Mouse (Mus musculus): ENCODE measurements around the gene Zmynd10.
"Not testable (repeated sequence)": the region's sequence is repeated elsewhere in the genome, so short reads cannot be mapped to it uniquely, and the experiment has no call there.

The Zmynd10 gene

DNA sequence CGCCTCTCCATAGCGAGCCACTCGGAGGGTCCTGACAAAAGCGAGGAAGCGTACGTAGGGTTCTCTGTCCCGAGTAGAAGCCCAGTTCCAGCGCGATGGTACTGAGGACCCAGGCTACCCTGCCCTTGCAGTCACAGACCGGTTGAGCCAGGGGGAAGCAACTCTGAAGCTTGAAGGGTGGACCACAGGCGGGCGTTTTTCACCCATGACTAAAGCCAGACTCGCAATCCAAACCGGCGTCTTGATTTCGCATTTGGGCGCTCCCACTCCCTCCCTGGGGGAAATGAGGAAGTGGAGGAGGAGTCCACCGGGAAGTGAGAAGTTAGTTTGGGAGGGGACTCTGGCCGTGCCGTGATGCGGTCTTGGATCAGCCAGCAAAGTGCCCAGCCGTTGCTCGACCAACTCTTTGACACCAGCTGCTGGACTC lies 7.9 kb downstream of the Zmynd10 start:
- no peak for DNase-seq (ENCODE audit: low spot score in 2 of 2)

DNA sequence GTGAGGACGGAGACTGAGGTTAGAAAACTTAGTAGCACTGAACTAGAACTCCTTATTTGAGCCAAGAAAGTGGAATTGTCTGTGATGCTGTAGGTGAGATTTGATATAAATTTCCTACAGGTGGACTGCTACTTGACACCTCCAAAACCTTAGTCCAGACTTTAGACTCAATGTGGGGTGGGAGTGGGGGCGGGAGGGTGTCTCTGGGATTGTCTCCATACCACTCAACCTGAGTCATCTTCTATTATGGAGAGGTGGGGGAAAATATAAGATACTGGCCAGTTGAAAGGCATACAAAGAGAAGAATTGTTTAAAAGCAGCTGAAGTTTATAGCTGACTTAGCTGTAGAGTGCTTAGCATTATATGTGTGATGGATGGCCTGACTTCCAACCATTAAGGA lies 8.6 kb downstream of the Zmynd10 start:
- DNase-seq (ENCODE audit: low spot score in 2 of 2) = no peak

DNA sequence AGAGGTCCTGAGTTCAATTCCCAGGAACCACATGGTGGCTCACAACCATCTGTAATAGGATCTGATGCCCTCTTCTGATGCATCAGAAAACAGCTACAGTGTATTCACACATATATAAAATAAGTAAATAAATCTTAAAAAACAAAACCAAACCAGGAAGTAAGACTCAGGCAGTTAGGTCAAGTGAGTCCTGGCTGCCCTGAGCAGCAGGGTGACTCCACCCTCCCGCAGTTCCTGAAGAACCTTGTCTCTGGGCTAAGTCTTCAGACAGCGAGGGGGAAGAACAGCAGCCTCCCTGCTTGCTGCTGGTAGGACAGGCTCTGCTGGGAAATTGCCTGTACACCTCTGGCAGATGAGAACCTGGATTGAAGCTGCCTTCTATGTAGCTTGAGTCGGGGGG lies 9.2 kb downstream of the Zmynd10 start:
- DNase-seq (ENCODE audit: low spot score in 2 of 2) = no peak

DNA sequence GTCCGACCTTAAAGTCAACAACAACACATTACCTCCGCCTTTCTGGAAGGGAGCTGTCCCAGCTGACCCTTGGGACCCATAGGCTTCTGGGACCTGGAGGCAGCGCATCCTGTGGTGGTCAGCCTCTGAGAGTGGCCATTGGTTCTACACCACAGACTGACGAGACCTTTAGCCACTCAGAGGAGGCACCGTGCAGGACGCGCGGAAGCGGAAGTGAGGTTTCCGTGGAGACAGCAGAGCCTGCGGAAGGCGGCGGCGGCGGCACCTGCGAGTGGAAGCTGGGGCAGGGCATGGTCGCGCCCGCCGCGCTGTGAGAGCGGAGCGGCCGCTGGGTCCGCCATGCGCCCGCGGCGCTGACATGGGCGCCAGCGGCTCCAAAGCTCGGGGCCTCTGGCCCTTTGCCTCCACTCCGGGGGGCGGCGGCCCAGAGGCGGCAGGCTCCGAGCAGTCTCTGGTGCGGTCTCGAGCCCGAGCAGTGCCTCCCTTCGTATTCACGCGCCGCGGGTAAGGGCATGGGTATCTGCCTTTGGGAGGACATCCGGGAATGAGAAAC lies 16.0 kb downstream of the Zmynd10 start, which contains the start of gene Tusc2:
Gene Tusc2, plus strand, starts transcription at position 227 of the 553 bp plus-strand sequence.
- peak; percentile 97 to 99 for DNase-seq (ENCODE audit: low spot score in 2 of 2)

DNA sequence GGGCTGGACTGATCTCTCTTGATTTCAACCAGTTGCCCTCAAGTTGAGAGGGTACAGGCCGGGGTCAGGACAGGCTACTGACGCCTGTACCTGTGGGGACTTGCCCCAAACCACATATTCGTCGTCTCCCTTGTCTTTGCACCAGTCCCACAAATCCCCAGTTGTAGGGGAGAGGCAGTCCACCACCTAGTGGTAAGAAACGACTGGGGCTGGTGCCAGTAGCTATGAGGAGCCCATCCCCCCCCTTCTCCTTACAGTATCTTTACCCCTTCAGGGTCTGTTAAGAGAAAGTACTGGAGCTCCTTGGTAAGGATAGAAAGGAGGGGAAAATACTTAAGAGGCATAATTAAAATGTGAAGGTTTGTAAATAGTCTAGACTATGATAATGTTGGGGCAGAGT lies 18.5 kb downstream of the Zmynd10 start:
- DNase-seq (ENCODE audit: low spot score in 2 of 2) = not testable (repeated sequence)

DNA sequence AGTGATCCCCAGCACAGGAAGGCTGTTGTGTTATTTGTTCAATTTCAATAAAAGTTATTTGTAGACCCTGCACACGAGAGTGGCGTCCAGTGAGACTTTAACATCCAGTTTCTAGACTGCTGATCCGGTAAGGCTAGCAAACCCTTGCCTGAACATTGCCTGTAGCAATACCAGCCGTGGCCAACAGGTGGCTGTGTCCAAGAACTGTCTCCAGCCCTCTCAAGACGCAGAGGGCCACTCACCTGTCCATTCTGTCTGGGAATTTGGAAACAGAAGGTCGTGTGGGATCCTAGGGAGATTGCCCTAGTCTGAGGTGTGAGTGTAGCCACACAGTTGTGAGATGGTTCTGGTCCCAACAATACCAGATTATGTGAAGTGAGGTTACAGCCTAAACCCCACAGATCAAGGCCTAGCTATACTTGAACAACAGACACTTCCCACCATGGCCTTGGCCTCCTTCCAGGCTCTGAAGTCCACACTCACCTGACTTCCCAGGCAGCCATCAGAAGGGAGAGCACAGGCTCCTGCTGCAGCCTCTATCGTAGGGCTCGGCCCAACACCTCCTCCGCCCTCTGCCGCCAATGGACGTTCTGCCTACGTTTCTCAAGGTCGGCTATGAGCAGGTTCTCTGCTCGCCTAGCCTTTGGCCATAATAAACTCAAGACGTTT lies 19.1 kb downstream of the Zmynd10 start:
- peak; percentile 79 to 85 for DNase-seq (ENCODE audit: low spot score in 2 of 2)

DNA sequence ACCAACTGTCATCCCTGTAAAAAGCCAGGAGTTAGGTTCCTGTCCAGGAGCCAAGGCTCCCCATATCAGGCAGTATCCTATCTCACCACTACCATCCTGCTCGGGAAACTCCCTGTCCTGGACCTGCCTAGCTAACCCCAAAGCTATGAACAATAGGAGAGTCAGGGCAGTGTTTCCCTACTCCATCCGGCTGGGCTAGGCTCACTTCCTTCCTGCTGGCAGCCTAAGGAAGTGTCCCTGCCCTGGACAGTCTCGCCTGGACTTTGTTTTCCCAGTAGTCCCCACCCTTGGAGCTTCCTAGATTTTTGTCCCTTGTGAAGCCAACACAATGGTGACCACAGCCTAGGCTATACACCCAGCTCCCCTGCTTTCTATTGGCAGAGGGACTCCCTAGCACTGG lies 19.8 kb downstream of the Zmynd10 start:
- no peak for DNase-seq (ENCODE audit: low spot score in 2 of 2)

DNA sequence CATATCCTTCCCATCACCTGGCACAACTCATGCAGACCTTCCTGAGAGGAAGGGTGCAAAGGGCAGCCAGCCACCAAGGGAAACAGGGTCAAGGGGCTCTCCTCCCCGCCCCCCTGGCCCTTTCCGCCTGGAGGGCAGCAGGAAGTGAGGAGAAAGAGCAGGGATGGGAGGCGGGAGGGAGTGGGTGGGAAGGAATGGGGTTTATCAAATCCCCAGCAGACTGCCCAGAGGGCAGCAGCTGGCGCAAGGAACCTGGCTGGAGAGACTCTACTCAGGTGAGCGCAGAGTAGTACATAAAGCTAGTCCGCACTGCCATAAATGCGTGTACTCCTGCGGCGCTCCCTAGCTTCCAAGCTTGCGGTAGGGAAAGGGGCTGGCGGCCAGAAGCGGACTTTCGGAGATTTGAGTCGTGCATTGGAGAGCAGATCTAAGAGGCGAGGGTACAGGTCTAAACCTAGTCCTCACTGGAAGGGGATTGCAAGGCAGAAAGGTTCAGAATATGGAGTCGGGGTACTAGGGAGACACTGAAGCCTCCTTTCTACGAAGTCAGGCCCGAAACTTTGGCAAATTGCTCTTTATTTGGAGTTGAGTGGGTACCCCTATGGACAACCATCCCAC lies 20.7 kb downstream of the Zmynd10 start, which contains the start of gene Hyal2:
Gene Hyal2, plus strand, starts transcription at position 244 of the 618 bp plus-strand sequence.
- no peak for DNase-seq (ENCODE audit: low spot score in 2 of 2)

DNA sequence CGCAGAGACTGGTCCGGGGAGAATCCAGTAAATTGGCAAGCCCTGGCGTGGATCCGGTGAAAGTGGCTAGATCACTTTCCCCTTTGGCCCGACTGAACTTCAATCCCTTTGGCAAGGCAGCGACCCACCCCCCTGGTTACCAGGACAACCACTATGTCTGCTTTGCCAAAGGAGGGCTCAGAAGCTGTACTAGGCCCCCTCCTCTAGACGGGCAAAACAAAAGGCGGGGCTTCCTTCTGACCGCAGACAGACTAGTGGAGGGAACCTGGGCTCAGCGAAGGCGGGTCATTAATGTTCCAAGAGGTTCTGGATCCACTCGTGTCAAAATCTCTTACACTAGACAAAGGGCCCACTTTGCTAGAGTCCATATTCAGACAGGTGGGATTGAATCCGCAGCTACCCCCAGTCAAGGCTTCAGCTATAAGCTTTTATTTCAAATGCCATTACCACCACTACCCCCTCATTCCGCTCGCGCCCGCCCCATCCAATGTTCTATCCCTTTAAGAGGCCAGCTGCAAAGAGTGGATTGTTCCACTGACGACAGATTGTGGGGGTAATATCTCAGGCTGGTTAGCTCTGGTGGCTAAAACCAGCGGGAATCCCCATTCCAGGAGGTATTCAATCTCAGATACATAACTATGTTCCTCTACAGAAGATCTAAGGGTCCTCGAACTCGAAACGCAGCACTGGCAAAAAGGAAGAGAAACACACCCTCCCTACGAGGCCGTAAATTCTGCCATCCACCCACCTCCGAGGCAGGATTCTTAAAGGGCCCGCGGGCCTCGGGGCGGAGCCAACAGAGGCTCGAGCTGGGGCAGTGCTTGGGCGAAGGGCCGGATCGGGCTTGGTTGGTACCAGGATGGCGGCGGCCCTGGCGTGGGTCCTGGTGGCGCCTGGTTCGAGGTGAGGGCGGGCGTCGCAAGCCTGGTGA lies 21.5 kb downstream of the Zmynd10 start:
- peak; percentile 90 to 91 for DNase-seq (ENCODE audit: low spot score in 2 of 2)

DNA sequence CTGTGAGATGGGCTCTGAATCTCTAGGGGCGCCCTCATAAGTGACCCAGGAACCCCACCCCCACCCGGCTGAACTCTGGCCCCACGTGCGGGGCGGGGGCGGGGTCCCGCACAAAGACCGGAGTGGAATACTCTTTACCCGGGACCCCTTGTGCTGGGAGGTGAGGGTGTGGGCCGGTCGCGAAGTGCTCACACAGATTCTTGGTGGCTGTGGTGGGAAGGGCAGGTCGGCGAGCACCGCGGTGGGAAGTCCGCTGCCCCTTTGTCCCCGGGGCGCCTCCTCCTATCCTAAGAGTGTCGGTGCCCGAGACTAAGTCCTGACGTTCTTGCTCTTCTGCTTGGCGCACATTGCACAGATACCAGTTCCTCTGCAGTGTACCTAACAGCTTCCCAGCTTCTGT lies 22.2 kb downstream of the Zmynd10 start:
- no peak for DNase-seq (ENCODE audit: low spot score in 2 of 2)

DNA sequence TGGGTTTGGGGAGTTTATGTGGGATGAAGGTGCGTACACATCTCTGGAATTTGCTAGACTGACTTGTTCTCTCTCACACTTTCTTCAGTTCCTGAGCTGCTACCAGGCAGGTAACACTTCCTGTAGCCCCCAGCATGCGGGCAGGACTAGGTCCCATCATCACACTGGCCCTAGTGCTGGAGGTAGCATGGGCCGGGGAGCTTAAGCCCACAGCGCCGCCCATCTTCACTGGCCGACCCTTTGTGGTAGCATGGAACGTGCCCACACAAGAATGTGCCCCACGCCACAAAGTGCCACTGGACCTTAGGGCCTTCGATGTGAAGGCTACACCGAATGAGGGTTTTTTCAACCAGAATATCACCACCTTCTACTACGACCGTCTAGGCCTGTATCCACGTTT lies 22.9 kb downstream of the Zmynd10 start:
- DNase-seq (ENCODE audit: low spot score in 2 of 2) = no peak

DNA sequence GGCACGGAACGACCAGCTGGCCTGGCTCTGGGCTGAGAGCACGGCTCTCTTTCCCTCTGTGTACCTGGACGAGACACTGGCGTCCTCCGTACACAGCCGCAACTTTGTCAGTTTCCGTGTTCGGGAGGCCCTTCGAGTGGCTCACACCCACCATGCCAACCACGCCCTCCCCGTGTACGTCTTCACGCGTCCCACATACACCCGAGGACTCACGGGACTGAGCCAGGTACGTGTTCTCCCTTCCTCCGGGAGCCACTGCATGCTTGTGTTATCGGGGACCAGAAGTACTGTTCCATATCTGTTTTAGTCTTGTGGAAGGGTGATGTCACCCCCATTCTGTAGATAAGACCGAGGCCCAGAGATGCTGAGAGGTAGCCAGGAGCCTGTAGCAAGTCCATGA lies 23.7 kb downstream of the Zmynd10 start:
- no peak for DNase-seq (ENCODE audit: low spot score in 2 of 2)

DNA sequence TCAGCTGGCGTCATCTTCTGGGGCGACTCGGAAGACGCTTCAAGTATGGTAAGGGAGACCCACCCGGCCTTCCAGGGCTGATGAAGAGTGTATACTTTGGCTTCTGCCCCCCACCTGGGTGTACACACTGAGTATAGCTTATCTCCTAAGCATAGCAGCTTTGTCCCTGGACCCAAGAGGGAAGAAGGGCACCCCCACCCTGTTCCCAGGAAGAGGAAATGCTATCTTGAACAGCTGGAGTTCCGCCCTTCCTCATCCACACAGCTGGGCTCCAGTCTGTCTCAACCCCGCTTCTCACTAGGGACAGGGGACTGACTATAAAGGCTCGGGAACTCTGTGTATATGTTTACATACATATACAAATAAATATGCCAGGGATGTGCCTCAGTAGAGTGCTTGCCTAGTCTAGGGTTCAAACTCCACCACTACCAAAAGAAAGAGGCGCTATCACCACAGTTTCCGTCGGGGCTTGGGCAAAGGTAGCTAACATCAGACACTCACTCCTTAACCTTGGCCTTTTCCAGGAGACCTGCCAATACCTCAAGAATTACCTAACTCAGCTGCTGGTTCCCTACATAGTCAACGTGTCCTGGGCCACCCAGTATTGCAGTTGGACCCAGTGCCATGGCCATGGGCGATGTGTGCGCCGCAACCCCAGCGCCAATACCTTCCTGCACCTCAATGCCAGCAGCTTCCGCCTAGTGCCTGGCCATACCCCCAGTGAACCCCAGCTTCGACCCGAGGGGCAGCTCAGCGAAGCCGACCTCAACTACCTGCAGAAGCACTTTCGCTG lies 24.6 kb downstream of the Zmynd10 start:
- no peak for DNase-seq (ENCODE audit: low spot score in 2 of 2)

DNA sequence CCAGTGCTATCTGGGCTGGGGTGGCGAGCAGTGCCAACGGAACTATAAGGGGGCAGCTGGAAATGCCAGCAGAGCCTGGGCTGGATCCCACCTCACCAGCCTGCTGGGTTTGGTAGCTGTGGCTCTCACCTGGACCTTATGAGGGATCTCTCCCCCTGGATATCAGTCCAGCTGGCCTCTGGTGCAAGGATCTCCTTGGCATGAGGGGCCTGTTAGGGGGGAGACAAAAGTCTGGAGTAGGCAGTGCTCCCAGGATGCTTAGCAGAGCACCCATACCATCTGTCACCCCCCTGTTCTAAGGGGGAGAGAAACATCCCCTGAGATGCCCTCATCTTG lies 25.2 kb downstream of the Zmynd10 start:
- DNase-seq (ENCODE audit: low spot score in 2 of 2) = no peak

DNA sequence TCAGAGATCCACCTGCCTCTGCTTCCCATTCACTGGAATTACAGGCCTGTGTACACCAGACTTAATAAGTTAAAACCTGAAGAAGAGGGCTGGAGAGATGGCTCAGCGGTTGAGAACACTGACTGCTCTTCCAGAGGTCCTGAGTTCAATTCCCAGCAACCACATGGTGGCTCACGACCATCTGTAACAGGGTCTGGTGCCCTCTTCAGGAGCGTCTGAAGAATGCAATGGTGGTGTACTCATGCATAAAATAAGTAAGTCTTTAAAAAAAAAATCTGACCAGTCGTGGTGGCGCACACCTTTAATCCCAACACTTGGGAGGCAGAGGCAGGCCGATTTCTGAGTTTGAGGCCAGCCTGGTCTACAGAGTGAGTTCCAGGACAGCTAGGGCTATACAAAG lies 26.7 kb downstream of the Zmynd10 start:
- DNase-seq (ENCODE audit: low spot score in 2 of 2) = not testable (repeated sequence)

DNA sequence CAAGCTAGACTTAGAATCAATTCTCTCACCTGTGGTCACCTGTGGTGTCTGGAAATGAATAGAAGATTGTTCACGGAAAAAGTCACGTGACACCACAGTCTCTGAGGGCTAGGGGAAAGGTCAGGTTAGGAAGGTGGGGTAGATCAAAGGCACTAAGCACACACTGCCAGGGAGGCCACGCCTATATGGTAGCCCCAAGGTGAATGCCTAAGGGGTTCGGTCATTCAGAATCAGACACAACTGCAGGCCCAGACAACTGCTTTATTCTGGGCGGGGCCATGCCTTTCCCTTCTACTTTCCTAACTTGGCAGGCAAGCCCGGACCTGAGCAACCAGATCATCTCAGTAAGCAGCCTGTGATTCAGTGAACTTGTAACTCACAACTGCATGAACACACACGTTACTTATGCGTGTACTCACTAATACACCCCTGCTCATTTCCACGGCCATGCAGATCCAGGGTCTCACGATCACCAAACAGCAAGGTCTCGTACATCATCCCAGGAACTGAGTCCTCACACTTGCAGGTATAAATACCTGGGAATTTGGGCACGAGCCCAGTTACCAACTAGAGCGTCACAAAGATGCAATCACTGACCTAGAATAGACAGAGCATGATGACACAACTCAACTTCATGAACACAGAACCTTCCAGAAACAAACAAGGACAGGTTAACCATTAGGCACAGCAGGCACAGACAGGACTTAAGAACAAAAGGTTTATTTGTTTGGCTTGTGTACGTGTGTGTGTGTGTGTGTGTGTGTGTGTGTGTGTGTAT lies 28.7 kb downstream of the Zmynd10 start:
- no peak for DNase-seq (ENCODE audit: low spot score in 2 of 2)

DNA sequence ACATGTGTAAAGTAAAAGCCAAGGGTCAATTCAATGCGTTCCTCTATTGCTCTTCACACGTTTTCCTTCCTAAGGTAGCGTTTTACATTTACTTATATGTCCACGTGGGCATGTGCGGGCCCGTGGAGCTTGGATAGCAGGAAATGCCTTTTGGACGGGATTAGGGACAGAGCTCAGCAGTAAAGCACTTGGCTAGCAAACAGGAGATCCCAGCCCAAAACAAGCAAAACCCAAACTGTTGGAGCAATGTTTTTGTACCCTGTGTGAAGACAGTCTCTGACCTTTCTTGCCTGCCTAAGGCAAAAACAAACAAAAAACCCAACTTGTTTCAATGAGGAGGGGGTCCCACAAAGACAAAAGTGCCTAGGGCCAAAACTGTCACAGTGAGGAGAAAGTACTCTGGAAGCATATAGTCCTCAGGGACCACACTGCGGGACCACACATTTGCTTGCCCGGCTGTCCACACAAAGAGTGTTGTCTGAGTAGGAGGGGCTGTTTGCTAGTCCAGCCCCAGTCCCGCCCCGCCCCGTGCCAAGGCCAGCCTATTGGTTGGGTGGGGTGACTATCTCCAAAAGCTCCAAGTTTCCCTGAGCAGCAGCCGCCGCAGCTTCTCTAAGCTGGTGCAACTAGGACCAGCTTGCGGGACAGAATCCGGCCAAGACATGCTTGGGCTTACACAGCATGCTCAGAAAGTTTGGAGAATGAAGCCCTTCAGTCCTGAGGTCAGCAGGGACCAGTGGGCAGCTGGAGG lies 29.4 kb downstream of the Zmynd10 start, which contains the start of gene Hyal1:
Gene Hyal1, plus strand, starts transcription at position 571 of the 751 bp plus-strand sequence.
- peak; percentile 72 to 73 for DNase-seq (ENCODE audit: low spot score in 2 of 2)

DNA sequence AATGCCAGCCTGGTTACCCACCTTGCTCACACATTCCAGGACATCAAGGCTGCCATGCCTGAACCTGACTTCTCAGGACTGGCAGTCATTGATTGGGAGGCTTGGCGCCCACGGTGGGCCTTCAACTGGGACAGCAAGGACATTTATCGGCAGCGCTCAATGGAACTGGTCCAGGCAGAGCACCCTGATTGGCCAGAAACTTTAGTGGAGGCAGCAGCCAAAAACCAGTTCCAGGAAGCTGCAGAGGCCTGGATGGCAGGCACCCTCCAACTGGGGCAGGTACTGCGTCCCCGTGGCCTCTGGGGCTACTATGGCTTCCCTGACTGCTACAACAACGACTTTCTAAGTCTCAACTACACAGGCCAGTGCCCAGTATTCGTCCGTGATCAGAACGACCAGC lies 30.8 kb downstream of the Zmynd10 start:
- DNase-seq (ENCODE audit: low spot score in 2 of 2) = no peak

DNA sequence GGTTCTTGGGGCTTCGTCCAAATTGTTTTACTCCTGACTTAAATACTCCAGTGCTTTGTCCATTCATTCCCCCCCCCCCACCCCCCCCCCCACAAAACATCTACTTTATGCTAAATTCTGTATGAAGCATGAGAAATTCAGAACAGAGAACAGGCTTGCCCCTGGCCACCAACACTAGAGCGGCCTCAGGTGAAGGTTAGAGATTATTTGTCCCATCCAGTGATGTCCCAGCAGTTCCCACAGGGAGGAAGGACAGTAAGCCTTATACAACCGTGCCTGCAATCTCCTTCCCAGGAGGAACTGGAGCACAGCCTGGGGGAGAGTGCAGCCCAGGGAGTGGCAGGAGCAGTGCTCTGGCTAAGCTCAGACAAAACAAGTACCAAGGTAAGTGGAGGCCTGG lies 31.5 kb downstream of the Zmynd10 start, which contains the start of gene Naa80:
Gene Naa80, plus strand, starts transcription at position 301 of the 400 bp plus-strand sequence.
- DNase-seq (ENCODE audit: low spot score in 2 of 2) = no peak

All from right cerebral cortex, postnatal 10 days (tissue).